Mouse (Mus musculus) lung, postnatal 0 days (tissue): ENCODE results near the gene Fam169b. TPM values are rescaled to one million over a fixed set of nuclear protein-coding genes. Genes with fewer than 3 reads are reported as not detected.
A peak's percentile ranks its signal among the peaks of the same experiment; 100 is the strongest.

Experiments
- ATAC-seq: fragments of 200-750 bp; cut with Nextera tagmentation; 2 replicates; pipeline ENCODE4 v1.8.0; 2017; ENCODE audit warnings: moderate library complexity
- DNase-seq: peaks from one replicate; pipeline ENCODE4 v3.0.0-alpha.2; 2016; ENCODE audit warnings: low spot score
- H3K27ac ChIP-seq: fragments of 300-500 bp; sonication (generic); 2 replicates; pipeline ENCODE4 v1.5.1; 2014; ENCODE audit warnings: antibody characterized with exemption, mild to moderate bottlenecking, low read length, mixed read lengths
- H3K27me3 ChIP-seq: fragments of 300-500 bp; sonication (generic); replicated peaks from 2 replicates; pipeline ENCODE4 v1.6.1; 2014; ENCODE audit warnings: low read length, mixed read lengths; ENCODE audit not compliant: insufficient read depth
- H3K36me3 ChIP-seq: fragments of 300-500 bp; sonication (generic); 2 replicates; pipeline ENCODE4 v1.6.1; 2014; ENCODE audit warnings: low read length, mixed read lengths; ENCODE audit not compliant: insufficient read depth
- H3K4me1 ChIP-seq: fragments of 300-500 bp; sonication (generic); 2 replicates; pipeline ENCODE4 v1.6.1; 2014; ENCODE audit warnings: antibody characterized with exemption, low read depth, low read length, mixed read lengths; ENCODE audit not compliant: insufficient read depth
- H3K4me2 ChIP-seq: fragments of 300-500 bp; sonication (generic); replicated peaks from 2 replicates; pipeline ENCODE4 v1.6.1; 2014; ENCODE audit warnings: low read depth, mild to moderate bottlenecking, low read length, moderate library complexity, mixed read lengths
- H3K4me3 ChIP-seq: fragments of 300-500 bp; sonication (generic); 2 replicates; pipeline ENCODE4 v1.5.1; 2014; ENCODE audit warnings: low read depth, low read length
- H3K9ac ChIP-seq: fragments of 300-500 bp; sonication (generic); replicated peaks from 2 replicates; pipeline ENCODE4 v1.6.1; 2014; ENCODE audit warnings: low read depth, mild to moderate bottlenecking
- H3K9me3 ChIP-seq: fragments of 300-500 bp; sonication (generic); 2 replicates; pipeline ENCODE4 v1.6.1; 2016; ENCODE audit warnings: low read length, mixed read lengths
- CTCF ChIP-seq: IDR thresholded peaks from 2 replicates; pipeline ENCODE4 v1.5.1; 2016; ENCODE audit warnings: antibody characterized with exemption, mild to moderate bottlenecking
- EP300 ChIP-seq: IDR thresholded peaks from 2 replicates; pipeline ENCODE4 v1.6.1; 2016; ENCODE audit warnings: antibody characterized with exemption, mild to moderate bottlenecking, control low read depth
- WGBS: fragments of 180-500 bp; shearing (Covaris S2); extraction: QIAGEN DNeasy Blood & Tissue Kit; methylation state at CpG from one replicate; pipeline ENCODE4 v1.1.7; 2014; 5-methylcytosine and 5-hydroxymethylcytosine counted together
- polyA plus RNA-seq: library from polyadenylated mRNA; unstranded; fragments of >200 nt; fragmentation: Nextera tagmentation; extraction: Ambion mirVana; gene quantifications from 2 replicates; pipeline ENCODE4 v1.2.1, GENCODE M21; 2015

Fam169b gene
- polyA plus RNA-seq, 1 experiment from 2014 or later: 0.37 TPM

GRCm38 (mm10) chr7:68306756-68307155 is 33.1 kb downstream of the Fam169b start:
- Histone ChIP-seq H3K4me3 (no peak overlapping the region), H3K4me2 (no peak overlapping the region), H3K9ac (no peak overlapping the region), H3K27me3 (no peaks in the 10 kb centered on the region), H3K27ac (no peak overlapping the region), H3K4me1 (no peaks in the 10 kb centered on the region), H3K9me3 (no peaks in the 10 kb centered on the region), H3K36me3 (no peaks in the 10 kb centered on the region)
- DNase-seq (no peak), ATAC-seq (no peak)
- 92% methylated on average over 8 of the region's 8 CpGs for WGBS
- no peak for TF ChIP-seq EP300
- no peak for TF ChIP-seq CTCF

- Histone ChIP-seq H3K4me3 (no peak overlapping the region), H3K9ac (no peak overlapping the region), H3K27ac (no peak overlapping the region), H3K36me3 (no peaks in the 10 kb centered on the region), H3K4me2 (no peak overlapping the region), H3K4me1 (0 out of 2 replicates have a peak, but pooled peaks cover 2% of the 10 kb centered on the region), H3K9me3 (no peaks in the 10 kb centered on the region), H3K27me3 (no peaks in the 10 kb centered on the region)
- DNase-seq (peak; percentile 87), ATAC-seq (peak; percentile 82)
- WGBS: 59% methylated on average over 6 of the region's 6 CpGs
- TF ChIP-seq EP300 (peak; percentile 72; the same call in 1 of the 2 replicates), CTCF (no peak)
These were observed 37.8 kb downstream of the Fam169b start for GRCm38 (mm10) chr7:68311469-68311868.

- Histone ChIP-seq H3K9me3 (no peaks in the 10 kb centered on the region), H3K4me1 (0 out of 2 replicates have a peak, but pooled peaks cover 2% of the 10 kb centered on the region), H3K36me3 (no peaks in the 10 kb centered on the region), H3K4me3 (no peak overlapping the region), H3K9ac (no peak overlapping the region), H3K27me3 (no peaks in the 10 kb centered on the region), H3K4me2 (no peak overlapping the region), H3K27ac (no peak overlapping the region)
- ATAC-seq (no peak), DNase-seq (no peak)
- no peak for TF ChIP-seq EP300
- no peak for TF ChIP-seq CTCF
- WGBS: 71% methylated on average over 5 of the region's 5 CpGs
These were observed 38.8 kb downstream of the Fam169b start for GRCm38 (mm10) chr7:68312395-68312794.

GRCm38 (mm10) chr7:68313038-68313782 is 39.6 kb downstream of the Fam169b start:
- TF ChIP-seq EP300: no peak
- TF ChIP-seq CTCF: no peak
- Histone ChIP-seq H3K27me3 (no peaks in the 10 kb centered on the region), H3K9ac (no peak overlapping the region), H3K9me3 (no peaks in the 10 kb centered on the region), H3K4me1 (0 out of 2 replicates have a peak, but pooled peaks cover 2% of the 10 kb centered on the region), H3K27ac (no peak overlapping the region), H3K4me2 (no peak overlapping the region), H3K36me3 (no peaks in the 10 kb centered on the region), H3K4me3 (no peak overlapping the region)
- peak; percentile 55 for ATAC-seq
- 61% methylated on average over 14 of the region's 14 CpGs for WGBS
- DNase-seq: peak; percentile 85

- no peak for ATAC-seq
- DNase-seq: no peak
- no peaks in the 10 kb centered on the region for H3K36me3 ChIP-seq
- H3K9me3 ChIP-seq: no peaks in the 10 kb centered on the region
- H3K9ac ChIP-seq: no peak overlapping the region
- H3K4me1 ChIP-seq: 0 out of 2 replicates have a peak, but pooled peaks cover 2% of the 10 kb centered on the region
- WGBS: 79% methylated on average over 1 of the region's 1 CpGs
- no peaks in the 10 kb centered on the region for H3K27me3 ChIP-seq
- no peak overlapping the region for H3K27ac ChIP-seq
- no peak for TF ChIP-seq CTCF
- no peak for TF ChIP-seq EP300
- no peak overlapping the region for H3K4me2 ChIP-seq
- H3K4me3 ChIP-seq: no peak overlapping the region
These were observed 40.6 kb downstream of the Fam169b start for GRCm38 (mm10) chr7:68314286-68314685.

GRCm38 (mm10) chr7:68315068-68315467 is 41.4 kb downstream of the Fam169b start:
- Histone ChIP-seq H3K4me1 (0 out of 2 replicates have a peak, but pooled peaks cover 2% of the 10 kb centered on the region), H3K27me3 (no peaks in the 10 kb centered on the region), H3K4me3 (no peak overlapping the region), H3K27ac (no peak overlapping the region), H3K36me3 (no peaks in the 10 kb centered on the region), H3K9ac (no peak overlapping the region), H3K4me2 (no peak overlapping the region), H3K9me3 (no peaks in the 10 kb centered on the region)
- 54% methylated on average over 4 of the region's 4 CpGs for WGBS
- DNase-seq: peak; percentile 51
- peak; percentile 62 for ATAC-seq
- TF ChIP-seq EP300 (no peak), CTCF (no peak)
